Mouse (Mus musculus): ENCODE data around the gene Rasal2. TPM values are rescaled to one million over a fixed set of nuclear protein-coding genes. Genes with fewer than 3 reads are reported as not detected.

Gene Rasal2
- polyA plus RNA-seq, 1 experiment from 2014 or later = 8.6 TPM

GRCm38 (mm10) chr1:157443723-157444561, 31.5 kb upstream of the Rasal2 start:
- H3K9me3 ChIP-seq (ENCODE audit: control insufficient read depth, low read length) = no peaks in the 10 kb centered on the region
- H3K27me3 ChIP-seq (ENCODE audit: control insufficient read depth, insufficient read depth, low read length) = no peaks in the 10 kb centered on the region
- ATAC-seq (ENCODE audit: low FRiP score, low TSS enrichment) = no peak
- no peak overlapping the region for H3K9ac ChIP-seq (ENCODE audit: low read length)
- peak overlapping the region; percentile 15; the same call in 1 of the 2 replicates for H3K4me2 ChIP-seq (replicated peaks; ENCODE audit: low read depth)
- TF ChIP-seq EP300 (optimal IDR thresholded peaks at IDR 0.05) = no peak
- no peak for TF ChIP-seq CTCF (IDR thresholded peaks at IDR 0.05; ENCODE audit: low read depth)
- H3K4me1 ChIP-seq (replicated peaks; ENCODE audit: control insufficient read depth, insufficient read depth) = no peaks in the 10 kb centered on the region
- H3K4me3 ChIP-seq (ENCODE audit: low read depth, low read length) = no peak overlapping the region
- H3K27ac ChIP-seq (replicated peaks) = 0 out of 2 replicates have a peak overlapping the region, but pooled peaks have one; percentile 41
- no peaks in the 10 kb centered on the region for H3K36me3 ChIP-seq (ENCODE audit: control insufficient read depth, insufficient read depth, low read length)
- DNase-seq (ENCODE audit: low spot score) = no peak
- WGBS = 35% methylated on average over 19 of the region's 19 CpGs

GRCm38 (mm10) chr1:157443026-157443722, 30.8 kb upstream of the Rasal2 start:
- H3K9ac ChIP-seq (ENCODE audit: low read length) = no peak overlapping the region
- 40% methylated on average over 14 of the region's 14 CpGs for WGBS

GRCm38 (mm10) chr1:157439973-157440641, 27.7 kb upstream of the Rasal2 start:
- ATAC-seq (ENCODE audit: low FRiP score, low TSS enrichment) = no peak
- H3K4me2 ChIP-seq (replicated peaks; ENCODE audit: low read depth) = no peak overlapping the region

More at GRCm38 (mm10) chr1:157443026-157443722, 30.8 kb upstream of the Rasal2 start:
- DNase-seq (ENCODE audit: low spot score) = no peak
- Histone ChIP-seq H3K27me3 (ENCODE audit: control insufficient read depth, insufficient read depth, low read length) (no peaks in the 10 kb centered on the region), H3K4me1 (replicated peaks; ENCODE audit: control insufficient read depth, insufficient read depth) (no peaks in the 10 kb centered on the region), H3K36me3 (ENCODE audit: control insufficient read depth, insufficient read depth, low read length) (no peaks in the 10 kb centered on the region), H3K9me3 (ENCODE audit: control insufficient read depth, low read length) (no peaks in the 10 kb centered on the region), H3K4me3 (ENCODE audit: low read depth, low read length) (no peak overlapping the region), H3K4me2 (replicated peaks; ENCODE audit: low read depth) (peak overlapping the region; percentile 15; the same call in 1 of the 2 replicates), H3K27ac (replicated peaks) (0 out of 2 replicates have a peak overlapping the region, but pooled peaks have one; percentile 40)
- TF ChIP-seq EP300 (optimal IDR thresholded peaks at IDR 0.05) (no peak), CTCF (IDR thresholded peaks at IDR 0.05; ENCODE audit: low read depth) (no peak)
- ATAC-seq (ENCODE audit: low FRiP score, low TSS enrichment) = peak; percentile 24; the same call in 1 of the 2 replicates

GRCm38 (mm10) chr1:157439101-157439500, 26.7 kb upstream of the Rasal2 start:
- Histone ChIP-seq H3K9me3 (ENCODE audit: control insufficient read depth, low read length) (no peaks in the 10 kb centered on the region), H3K36me3 (ENCODE audit: control insufficient read depth, insufficient read depth, low read length) (no peaks in the 10 kb centered on the region), H3K9ac (ENCODE audit: low read length) (no peak overlapping the region), H3K27ac (replicated peaks) (no peak overlapping the region), H3K4me3 (ENCODE audit: low read depth, low read length) (no peak overlapping the region), H3K27me3 (ENCODE audit: control insufficient read depth, insufficient read depth, low read length) (no peaks in the 10 kb centered on the region), H3K4me2 (replicated peaks; ENCODE audit: low read depth) (no peak overlapping the region), H3K4me1 (replicated peaks; ENCODE audit: control insufficient read depth, insufficient read depth) (no peaks in the 10 kb centered on the region)
- DNase-seq (ENCODE audit: low spot score) (no peak), ATAC-seq (ENCODE audit: low FRiP score, low TSS enrichment) (no peak)
- 80% methylated on average over 4 of the region's 4 CpGs for WGBS
- TF ChIP-seq CTCF (IDR thresholded peaks at IDR 0.05; ENCODE audit: low read depth) (no peak), EP300 (optimal IDR thresholded peaks at IDR 0.05) (no peak)

More at GRCm38 (mm10) chr1:157439973-157440641, 27.7 kb upstream of the Rasal2 start:
- Histone ChIP-seq H3K27me3 (ENCODE audit: control insufficient read depth, insufficient read depth, low read length) (no peaks in the 10 kb centered on the region), H3K27ac (replicated peaks) (peak overlapping the region; percentile 74), H3K4me1 (replicated peaks; ENCODE audit: control insufficient read depth, insufficient read depth) (no peaks in the 10 kb centered on the region), H3K9ac (ENCODE audit: low read length) (no peak overlapping the region), H3K36me3 (ENCODE audit: control insufficient read depth, insufficient read depth, low read length) (no peaks in the 10 kb centered on the region), H3K9me3 (ENCODE audit: control insufficient read depth, low read length) (no peaks in the 10 kb centered on the region), H3K4me3 (ENCODE audit: low read depth, low read length) (no peak overlapping the region)
- TF ChIP-seq CTCF (IDR thresholded peaks at IDR 0.05; ENCODE audit: low read depth) = no peak
- no peak for TF ChIP-seq EP300 (optimal IDR thresholded peaks at IDR 0.05)
- WGBS = 25% methylated on average over 14 of the region's 14 CpGs
- no peak for DNase-seq (ENCODE audit: low spot score)

- no peaks in the 10 kb centered on the region for H3K4me1 ChIP-seq (replicated peaks; ENCODE audit: control insufficient read depth, insufficient read depth)
- DNase-seq (ENCODE audit: low spot score) (no peak), ATAC-seq (ENCODE audit: low FRiP score, low TSS enrichment) (no peak)
- no peaks in the 10 kb centered on the region for H3K27me3 ChIP-seq (ENCODE audit: control insufficient read depth, insufficient read depth, low read length)
- no peaks in the 10 kb centered on the region for H3K36me3 ChIP-seq (ENCODE audit: control insufficient read depth, insufficient read depth, low read length)
- TF ChIP-seq EP300 (optimal IDR thresholded peaks at IDR 0.05) = no peak
- no peak for TF ChIP-seq CTCF (IDR thresholded peaks at IDR 0.05; ENCODE audit: low read depth)
- no peak overlapping the region for H3K9ac ChIP-seq (ENCODE audit: low read length)
- no peaks in the 10 kb centered on the region for H3K9me3 ChIP-seq (ENCODE audit: control insufficient read depth, low read length)
- 81% methylated on average over 2 of the region's 2 CpGs for WGBS
- H3K4me3 ChIP-seq (ENCODE audit: low read depth, low read length) = no peak overlapping the region
- no peak overlapping the region for H3K4me2 ChIP-seq (replicated peaks; ENCODE audit: low read depth)
- no peak overlapping the region for H3K27ac ChIP-seq (replicated peaks)
Observed at GRCm38 (mm10) chr1:157438290-157438689, 25.9 kb upstream of the Rasal2 start.

All from stomach, postnatal 0 days (tissue).